10 mouse cellular contexts compared by ENCODE assay signal in genomic region chr4:150402608-150402985, GRCm38 (mm10).
A peak's percentile ranks its signal among the peaks of the same experiment; 100 is the strongest.
DNase-seq lines count a peak whose midpoint lies in the region; ATAC-seq and TF ChIP-seq lines count a peak whose summit lies in the region.
"Had no signal": no experiment of that assay in that cellular context is flagged by ENCODE, and none has a peak within 500 bp of the region (broad histone marks: within the 10 kb centered on the region; RNA-seq: fewer than 3 reads in every experiment).

No protein-coding gene starts in this region.

- H3K27ac ChIP-seq in midbrain, embryonic 15.5 days, result peak overlapping the region; percentile 43
- H3K27ac ChIP-seq in midbrain, postnatal 0 days (ENCODE audit: low read depth, low read length), result no peak overlapping the region
- H3K27ac ChIP-seq in hindbrain, postnatal 0 days, result peak overlapping the region; percentile 68
- peak overlapping the region; percentile 33; the same call in 1 of the 2 replicates for H3K27ac ChIP-seq in stomach, embryonic 15.5 days

- peak; percentile 64 for DNase-seq in heart, adult 11 months
- no peak for DNase-seq in heart, postnatal 36 days
- no peak for DNase-seq in midbrain, postnatal 0 days (ENCODE audit: low spot score)
- DNase-seq in hindbrain, postnatal 0 days (ENCODE audit: low spot score), result peak; percentile 43
- DNase-seq in layer of hippocampus, adult 11-12 months (ENCODE audit: low spot score), result no peak
- no peak for DNase-seq in left cerebral cortex, adult 8-10 months (ENCODE audit: low spot score in 2 of 2)
- DNase-seq: layer of hippocampus, adult 9-11 months had no signal

- H3K27me3 ChIP-seq in midbrain, embryonic 15.5 days (replicated peaks), result no peaks in the 10 kb centered on the region
- no peaks in the 10 kb centered on the region for H3K27me3 ChIP-seq in midbrain, postnatal 0 days (ENCODE audit: insufficient read depth, low read length)
- H3K27me3 ChIP-seq in hindbrain, postnatal 0 days (ENCODE audit: insufficient read depth, low read length), result no peaks in the 10 kb centered on the region
- H3K27me3 ChIP-seq in stomach, embryonic 15.5 days (replicated peaks), result no peaks in the 10 kb centered on the region
- H3K27me3 ChIP-seq: lung, embryonic 15.5 days had no signal

- 54% methylated on average over 4 of the region's 4 CpGs for WGBS in midbrain, embryonic 15.5 days
- 53% methylated on average over 4 of the region's 4 CpGs for WGBS in midbrain, postnatal 0 days
- 32% methylated on average over 4 of the region's 4 CpGs for WGBS in hindbrain, postnatal 0 days
- 69% methylated on average over 4 of the region's 4 CpGs for WGBS in stomach, embryonic 15.5 days

- H3K4me1 ChIP-seq in midbrain, embryonic 15.5 days, result peaks cover 80% of the 10 kb centered on the region
- peaks cover 15% of the 10 kb centered on the region; the same call in 1 of the 2 replicates for H3K4me1 ChIP-seq in midbrain, postnatal 0 days (ENCODE audit: insufficient read depth, low read length)
- peaks cover 57% of the 10 kb centered on the region for H3K4me1 ChIP-seq in hindbrain, postnatal 0 days (ENCODE audit: insufficient read depth, low read length)
- H3K4me1 ChIP-seq in stomach, embryonic 15.5 days, result peaks cover 49% of the 10 kb centered on the region

- no peak for ATAC-seq in midbrain, embryonic 15.5 days (replicated peaks)
- no peak for ATAC-seq in midbrain, postnatal 0 days (ENCODE audit: low FRiP score)
- ATAC-seq in hindbrain, postnatal 0 days, result no peak
- no peak for ATAC-seq in stomach, embryonic 15.5 days (ENCODE audit: insufficient read depth, low FRiP score, low read depth)

- no peak overlapping the region for H3K4me3 ChIP-seq in midbrain, embryonic 15.5 days
- no peak overlapping the region for H3K4me3 ChIP-seq in midbrain, postnatal 0 days (ENCODE audit: low read depth, low read length)
- no peak overlapping the region for H3K4me3 ChIP-seq in hindbrain, postnatal 0 days (ENCODE audit: low read length)
- no peak overlapping the region for H3K4me3 ChIP-seq in stomach, embryonic 15.5 days (replicated peaks)
- H3K4me3 ChIP-seq: lung, embryonic 15.5 days had no signal

- intact Hi-C loops in heart, postnatal 36 days (cut with DNase I), result loop anchor here (2.0 kb wide), 1 partner anchor 30 kb away; no protein-coding TSS in a partner anchor

- no peaks in the 10 kb centered on the region for H3K9me3 ChIP-seq in midbrain, embryonic 15.5 days
- no peaks in the 10 kb centered on the region for H3K9me3 ChIP-seq in midbrain, postnatal 0 days (ENCODE audit: low read length)
- H3K9me3 ChIP-seq in hindbrain, postnatal 0 days (ENCODE audit: low read length), result no peaks in the 10 kb centered on the region
- H3K9me3 ChIP-seq in stomach, embryonic 15.5 days, result no peaks in the 10 kb centered on the region
- H3K9me3 ChIP-seq: lung, embryonic 15.5 days had no signal

- no peak for TF ChIP-seq CTCF in midbrain, postnatal 0 days (IDR thresholded peaks at IDR 0.05)
- TF ChIP-seq CTCF in hindbrain, postnatal 0 days (IDR thresholded peaks at IDR 0.05; ENCODE audit: low read depth), result no peak

- H3K4me2 ChIP-seq in midbrain, embryonic 15.5 days, result no peak overlapping the region
- H3K4me2 ChIP-seq in midbrain, postnatal 0 days (ENCODE audit: low read depth, low read length, poor library complexity, severe bottlenecking), result no peak overlapping the region
- H3K4me2 ChIP-seq in hindbrain, postnatal 0 days (ENCODE audit: low read depth, low read length), result no peak overlapping the region
- H3K4me2 ChIP-seq in stomach, embryonic 15.5 days, result no peak overlapping the region
- H3K4me2 ChIP-seq: lung, embryonic 15.5 days had no signal

- H3K36me3 ChIP-seq in midbrain, embryonic 15.5 days (replicated peaks), result no peaks in the 10 kb centered on the region
- H3K36me3 ChIP-seq in midbrain, postnatal 0 days (ENCODE audit: insufficient read depth, low read length), result no peaks in the 10 kb centered on the region
- no peaks in the 10 kb centered on the region for H3K36me3 ChIP-seq in hindbrain, postnatal 0 days (ENCODE audit: insufficient read depth, low read length)
- peaks cover 3% of the 10 kb centered on the region; the same call in 1 of the 2 replicates for H3K36me3 ChIP-seq in stomach, embryonic 15.5 days
- H3K36me3 ChIP-seq: lung, embryonic 15.5 days had no signal

- H3K9ac ChIP-seq in midbrain, embryonic 15.5 days, result no peak overlapping the region
- no peak overlapping the region for H3K9ac ChIP-seq in midbrain, postnatal 0 days (replicated peaks; ENCODE audit: low read length, poor library complexity, severe bottlenecking)
- no peak overlapping the region for H3K9ac ChIP-seq in hindbrain, postnatal 0 days (replicated peaks; ENCODE audit: low read length)
- no peak overlapping the region for H3K9ac ChIP-seq in stomach, embryonic 15.5 days
- H3K9ac ChIP-seq: lung, embryonic 15.5 days had no signal

Comparison
In these comparisons a context has a peak if more than half of its experiments do, and no peak if none do; other contexts are left out.
1. DNase-seq: peak in heart, adult 11 months (single experiment) and hindbrain, postnatal 0 days (single experiment); none in heart, postnatal 36 days (0 of 2), midbrain, postnatal 0 days (single experiment), layer of hippocampus, adult 11-12 months (single experiment) and left cerebral cortex, adult 8-10 months (0 of 2).